In the genomic region with DNA sequence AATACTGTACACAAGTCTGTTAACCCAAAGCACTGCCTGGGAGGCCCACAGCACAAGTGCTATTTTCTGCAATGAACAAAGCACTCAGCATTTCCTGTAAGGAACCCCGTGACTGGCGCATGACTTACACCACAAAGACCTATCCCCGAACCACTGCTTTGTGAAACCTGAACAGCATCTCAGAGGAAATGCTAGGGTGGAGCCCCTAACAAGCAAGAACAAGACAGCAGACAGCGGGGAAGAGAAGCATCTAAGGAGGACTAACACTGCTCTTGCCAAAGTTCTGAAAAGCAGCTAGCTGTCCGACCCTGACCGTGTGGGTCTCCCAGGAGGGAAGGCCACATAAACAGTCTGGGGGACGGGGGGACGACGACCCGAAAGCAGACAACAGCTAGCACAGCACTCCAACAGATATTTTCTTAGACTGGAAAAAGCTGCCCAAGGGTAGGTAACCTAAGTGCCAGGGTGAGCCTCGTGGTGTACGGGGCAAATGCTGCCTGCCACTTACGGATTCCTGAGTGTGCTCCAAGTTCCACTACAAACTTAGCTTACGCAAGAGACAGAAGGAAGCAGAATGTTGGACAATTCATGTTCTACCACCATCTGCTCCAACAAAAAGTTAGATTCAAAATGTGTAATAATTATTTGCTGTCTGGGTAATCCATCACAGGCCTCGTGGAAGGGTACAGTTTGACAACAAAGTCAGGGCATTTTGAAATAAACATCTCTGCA, we compare ENCODE assay signal across 8 mouse cellular contexts. TPM values are rescaled to one million over a fixed set of nuclear protein-coding genes. Genes with fewer than 3 reads are reported as not detected.
DNase-seq lines count a peak whose midpoint lies in the region; ATAC-seq and TF ChIP-seq lines count a peak whose summit lies in the region.

No protein-coding gene starts in this region.

- peaks cover 8% of the 10 kb centered on the region for H3K36me3 ChIP-seq in embryonic facial prominence, embryonic 14.5 days (ENCODE audit: control insufficient read depth, insufficient read depth, low read length)
- no peaks in the 10 kb centered on the region for H3K36me3 ChIP-seq in hindbrain, embryonic 12.5 days
- H3K36me3 ChIP-seq in limb, embryonic 14.5 days (ENCODE audit: control insufficient read depth, insufficient read depth, low read length), result no peaks in the 10 kb centered on the region; the same call in 1 of the 2 replicates
- peaks cover 7% of the 10 kb centered on the region; the same call in 1 of the 2 replicates for H3K36me3 ChIP-seq in forebrain, embryonic 14.5 days (ENCODE audit: control insufficient read depth, insufficient read depth, low read length)

- 40% methylated on average over 15 of the region's 15 CpGs for WGBS in embryonic facial prominence, embryonic 14.5 days
- 66% methylated on average over 15 of the region's 15 CpGs for WGBS in hindbrain, embryonic 12.5 days
- WGBS in limb, embryonic 14.5 days, result 65% methylated on average over 15 of the region's 15 CpGs
- 79% methylated on average over 15 of the region's 15 CpGs for WGBS in forebrain, embryonic 14.5 days

- peak; percentile 27 for ATAC-seq in embryonic facial prominence, embryonic 14.5 days (ENCODE audit: low read depth)
- no peak for ATAC-seq in hindbrain, embryonic 12.5 days (ENCODE audit: low FRiP score)
- ATAC-seq in limb, embryonic 14.5 days (ENCODE audit: low FRiP score, low read depth), result no peak
- ATAC-seq in forebrain, embryonic 14.5 days, result no peak

- H3K9ac ChIP-seq in embryonic facial prominence, embryonic 14.5 days (ENCODE audit: low read depth, low read length), result no peak overlapping the region
- no peak overlapping the region for H3K9ac ChIP-seq in hindbrain, embryonic 12.5 days
- no peak overlapping the region for H3K9ac ChIP-seq in limb, embryonic 14.5 days (ENCODE audit: low read depth, low read length, severe bottlenecking)
- no peak overlapping the region for H3K9ac ChIP-seq in forebrain, embryonic 14.5 days (ENCODE audit: low read length)

- no peaks in the 10 kb centered on the region for H3K27me3 ChIP-seq in embryonic facial prominence, embryonic 14.5 days (replicated peaks; ENCODE audit: control insufficient read depth, insufficient read depth, low read length)
- H3K27me3 ChIP-seq in hindbrain, embryonic 12.5 days, result no peaks in the 10 kb centered on the region
- no peaks in the 10 kb centered on the region for H3K27me3 ChIP-seq in limb, embryonic 14.5 days (ENCODE audit: control insufficient read depth, insufficient read depth, low read length)
- H3K27me3 ChIP-seq in forebrain, embryonic 14.5 days (replicated peaks; ENCODE audit: control insufficient read depth, insufficient read depth, low read length), result no peaks in the 10 kb centered on the region

- H3K27ac ChIP-seq in embryonic facial prominence, embryonic 14.5 days (replicated peaks; ENCODE audit: low read depth, low read length), result peak overlapping the region; percentile 78
- peak overlapping the region; percentile 24; the same call in 1 of the 2 replicates for H3K27ac ChIP-seq in hindbrain, embryonic 12.5 days
- peak overlapping the region; percentile 6; the same call in 1 of the 2 replicates for H3K27ac ChIP-seq in limb, embryonic 14.5 days (replicated peaks; ENCODE audit: low read depth, low read length)
- no peak overlapping the region for H3K27ac ChIP-seq in forebrain, embryonic 14.5 days (ENCODE audit: low read depth, low read length)

- no peak overlapping the region for H3K4me3 ChIP-seq in embryonic facial prominence, embryonic 14.5 days (ENCODE audit: low read depth, low read length)
- H3K4me3 ChIP-seq in hindbrain, embryonic 12.5 days, result no peak overlapping the region
- H3K4me3 ChIP-seq in limb, embryonic 14.5 days (replicated peaks; ENCODE audit: low read length), result no peak overlapping the region
- no peak overlapping the region for H3K4me3 ChIP-seq in forebrain, embryonic 14.5 days (ENCODE audit: low read depth, low read length)

- H3K4me1 ChIP-seq in embryonic facial prominence, embryonic 14.5 days (ENCODE audit: control insufficient read depth, insufficient read depth, low read length), result peaks cover 12% of the 10 kb centered on the region
- H3K4me1 ChIP-seq in hindbrain, embryonic 12.5 days, result no peaks in the 10 kb centered on the region
- peaks cover 11% of the 10 kb centered on the region; the same call in 1 of the 2 replicates for H3K4me1 ChIP-seq in limb, embryonic 14.5 days (ENCODE audit: control insufficient read depth, insufficient read depth, low read length)
- no peaks in the 10 kb centered on the region for H3K4me1 ChIP-seq in forebrain, embryonic 14.5 days (ENCODE audit: control insufficient read depth, insufficient read depth, low read length)

- DNase-seq in right cerebral cortex, postnatal 25 days, result peak; percentile 18
- no peak for DNase-seq in right cerebral cortex, postnatal 14 days
- DNase-seq in embryonic facial prominence, embryonic 14.5 days (ENCODE audit: low spot score), result peak; percentile 80
- DNase-seq in limb, embryonic 14.5 days (ENCODE audit: low spot score), result no peak
- DNase-seq in natural killer cell, adult 2 months (ENCODE audit: low spot score in 2 of 2), result peak; percentile 94 to 97
- DNase-seq in forebrain, embryonic 14.5 days (ENCODE audit: low spot score), result no peak
- DNase-seq in urinary bladder, postnatal 25 days (ENCODE audit: low spot score), result no peak

- no peak for TF ChIP-seq POLR2A in limb, embryonic 14.5 days (IDR thresholded peaks at IDR 0.05; ENCODE audit: borderline replicate concordance, extremely low read depth, insufficient read depth, insufficient read length)

- H3K9me3 ChIP-seq in embryonic facial prominence, embryonic 14.5 days (ENCODE audit: control insufficient read depth, low read length), result no peaks in the 10 kb centered on the region
- H3K9me3 ChIP-seq in hindbrain, embryonic 12.5 days (replicated peaks), result no peaks in the 10 kb centered on the region
- H3K9me3 ChIP-seq in limb, embryonic 14.5 days (ENCODE audit: control insufficient read depth, low read length), result no peaks in the 10 kb centered on the region
- no peaks in the 10 kb centered on the region for H3K9me3 ChIP-seq in forebrain, embryonic 14.5 days (replicated peaks; ENCODE audit: control insufficient read depth, low read length)

- H3K4me2 ChIP-seq in embryonic facial prominence, embryonic 14.5 days (ENCODE audit: low read depth, low read length), result no peak overlapping the region
- H3K4me2 ChIP-seq in hindbrain, embryonic 12.5 days (replicated peaks), result no peak overlapping the region
- H3K4me2 ChIP-seq in limb, embryonic 14.5 days (replicated peaks; ENCODE audit: low read depth, low read length, severe bottlenecking), result no peak overlapping the region
- H3K4me2 ChIP-seq in forebrain, embryonic 14.5 days (ENCODE audit: low read length), result no peak overlapping the region

RNA-seq across cellular contexts. Expression of gene Nfe2l2, which starts 21.3 kb away (rescaled TPM):
- polyA plus RNA-seq in embryonic facial prominence, embryonic 14.5 days (2014; fragmentation: Nextera tagmentation; extraction: Ambion mirVana), result 48.9 and 52.9 TPM in 2 replicates
- polyA plus RNA-seq in hindbrain, embryonic 12.5 days (2016; fragmentation: Nextera tagmentation; extraction: Ambion mirVana), result 20.0 and 20.5 TPM in 2 replicates
- 28.3 and 32.5 TPM in 2 replicates for polyA plus RNA-seq in limb, embryonic 14.5 days (2012; rRNA removed)
- 37.4 and 37.6 TPM in 2 replicates for polyA plus RNA-seq in limb, embryonic 14.5 days (2014; fragmentation: Nextera tagmentation; extraction: Ambion mirVana)
- 17.7 and 17.9 TPM in 2 replicates for polyA plus RNA-seq in forebrain, embryonic 14.5 days (2014; fragmentation: Nextera tagmentation; extraction: Ambion mirVana)

RNA-seq across cellular contexts. Expression of gene Hnrnpa3, which starts 24.1 kb away (rescaled TPM):
- polyA plus RNA-seq in embryonic facial prominence, embryonic 14.5 days (2014; fragmentation: Nextera tagmentation; extraction: Ambion mirVana), result 210 and 211 TPM in 2 replicates
- polyA plus RNA-seq in hindbrain, embryonic 12.5 days (2016; fragmentation: Nextera tagmentation; extraction: Ambion mirVana), result 352 and 360 TPM in 2 replicates
- 352 and 733 TPM in 2 replicates for polyA plus RNA-seq in limb, embryonic 14.5 days (2012; rRNA removed)
- 231 and 233 TPM in 2 replicates for polyA plus RNA-seq in limb, embryonic 14.5 days (2014; fragmentation: Nextera tagmentation; extraction: Ambion mirVana)
- 182 and 209 TPM in 2 replicates for polyA plus RNA-seq in forebrain, embryonic 14.5 days (2014; fragmentation: Nextera tagmentation; extraction: Ambion mirVana)

Comparison
In these comparisons a context has a peak if more than half of its experiments do, and no peak if none do; other contexts are left out.
1. DNase-seq: peak in right cerebral cortex, postnatal 25 days (single experiment), embryonic facial prominence, embryonic 14.5 days (single experiment) and natural killer cell, adult 2 months (2 of 2); none in right cerebral cortex, postnatal 14 days (single experiment), limb, embryonic 14.5 days (single experiment), forebrain, embryonic 14.5 days (single experiment) and urinary bladder, postnatal 25 days (single experiment).